Mouse (Mus musculus): ENCODE data around the gene Kidins220.

DNA sequence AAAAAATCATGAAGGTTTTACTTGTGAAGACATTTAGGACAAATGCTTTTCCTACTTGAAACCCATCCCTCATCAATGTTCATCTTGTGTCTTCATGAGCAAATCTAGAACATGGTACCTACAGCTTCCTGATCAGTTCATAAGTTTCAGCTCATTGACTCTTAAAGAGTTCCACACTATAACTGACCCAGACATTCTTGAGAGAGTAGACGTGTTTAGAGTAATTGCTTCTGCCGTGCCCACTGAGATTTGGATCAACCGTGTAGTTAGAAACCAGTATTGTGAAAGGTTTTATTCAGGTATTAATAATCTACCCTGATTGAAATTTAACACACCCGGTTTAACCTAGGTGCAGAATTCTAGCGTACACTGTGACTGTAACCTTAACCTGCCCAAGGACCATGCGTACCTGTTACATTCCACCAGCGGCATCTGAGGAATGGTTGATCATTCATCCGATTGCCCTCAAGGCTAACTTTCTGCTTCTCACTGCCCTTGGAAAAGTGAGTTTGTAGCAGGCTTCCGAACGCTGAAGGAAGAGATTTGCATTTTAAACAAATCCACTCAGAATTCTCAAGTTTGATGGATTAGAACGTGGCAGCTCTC, 12.3 kb upstream of the Kidins220 start:
- TF ChIP-seq CTCF (IDR thresholded peaks at IDR 0.05; ENCODE audit: extremely low read depth, insufficient read depth, low read length) (no peak), POLR2A (IDR thresholded peaks at IDR 0.05; ENCODE audit: extremely low read depth, insufficient read depth, low read length) (no peak)

All from cortical plate, adult 2 months (tissue).